Mouse (Mus musculus): Measurements from ENCODE around the gene Igfbp7. TPM values are rescaled to one million over a fixed set of nuclear protein-coding genes. Genes with fewer than 3 reads are reported as not detected.
"Not testable (repeated sequence)": the region's sequence is repeated elsewhere in the genome, so short reads cannot be mapped to it uniquely, and the experiment has no call there.

Gene Igfbp7
- polyA plus RNA-seq, 1 experiment from 2014 or later, result 68.1 TPM

GRCm38 (mm10) chr5:77419537-77419936, 11.7 kb upstream of the Igfbp7 start:
- not testable (repeated sequence) for DNase-seq (ENCODE audit: low spot score); ATAC-seq

GRCm38 (mm10) chr5:77416058-77416457, 8.2 kb upstream of the Igfbp7 start:
- Histone ChIP-seq H3K4me2 (ENCODE audit: low read length) (no peak overlapping the region), H3K27me3 (replicated peaks; ENCODE audit: control insufficient read depth, insufficient read depth, low read length) (no peaks in the 10 kb centered on the region), H3K27ac (ENCODE audit: low read depth, low read length) (no peak overlapping the region), H3K4me1 (ENCODE audit: control insufficient read depth, insufficient read depth, low read length) (no peaks in the 10 kb centered on the region), H3K4me3 (ENCODE audit: low read depth, low read length) (no peak overlapping the region), H3K9me3 (replicated peaks; ENCODE audit: control insufficient read depth, low read length) (no peaks in the 10 kb centered on the region), H3K9ac (ENCODE audit: low read length) (no peak overlapping the region), H3K36me3 (ENCODE audit: control insufficient read depth, insufficient read depth, low read length) (no peaks in the 10 kb centered on the region)
- no peak for DNase-seq (ENCODE audit: low spot score)
- ATAC-seq, result no peak
- WGBS, result 84% methylated on average over 6 of the region's 6 CpGs

More at GRCm38 (mm10) chr5:77419537-77419936, 11.7 kb upstream of the Igfbp7 start:
- H3K4me1 ChIP-seq (ENCODE audit: control insufficient read depth, insufficient read depth, low read length); H3K27ac ChIP-seq (ENCODE audit: low read depth, low read length); H3K9ac ChIP-seq (ENCODE audit: low read length); H3K4me3 ChIP-seq (ENCODE audit: low read depth, low read length); H3K4me2 ChIP-seq (ENCODE audit: low read length); H3K36me3 ChIP-seq (ENCODE audit: control insufficient read depth, insufficient read depth, low read length); H3K27me3 ChIP-seq (replicated peaks; ENCODE audit: control insufficient read depth, insufficient read depth, low read length); H3K9me3 ChIP-seq (replicated peaks; ENCODE audit: control insufficient read depth, low read length): not testable (repeated sequence)
- WGBS, result 77% methylated on average over 4 of the region's 4 CpGs

- Histone ChIP-seq H3K36me3 (ENCODE audit: control insufficient read depth, insufficient read depth, low read length) (no peaks in the 10 kb centered on the region), H3K4me2 (ENCODE audit: low read length) (no peak overlapping the region), H3K9me3 (replicated peaks; ENCODE audit: control insufficient read depth, low read length) (no peaks in the 10 kb centered on the region), H3K4me3 (ENCODE audit: low read depth, low read length) (no peak overlapping the region), H3K27me3 (replicated peaks; ENCODE audit: control insufficient read depth, insufficient read depth, low read length) (peaks cover 7% of the 10 kb centered on the region; the same call in 1 of the 2 replicates), H3K4me1 (ENCODE audit: control insufficient read depth, insufficient read depth, low read length) (no peaks in the 10 kb centered on the region; the same call in 1 of the 2 replicates), H3K27ac (ENCODE audit: low read depth, low read length) (no peak overlapping the region), H3K9ac (ENCODE audit: low read length) (no peak overlapping the region)
- DNase-seq (ENCODE audit: low spot score) (no peak), ATAC-seq (no peak)
- 96% methylated on average over 6 of the region's 6 CpGs for WGBS
Observed at GRCm38 (mm10) chr5:77408530-77408929, 689 bp upstream of the Igfbp7 start.

GRCm38 (mm10) chr5:77406371-77406871, 1.4 kb downstream of the Igfbp7 start:
- 56% methylated on average over 5 of the region's 5 CpGs for WGBS
- Histone ChIP-seq H3K27ac (ENCODE audit: low read depth, low read length) (no peak overlapping the region), H3K4me3 (ENCODE audit: low read depth, low read length) (no peak overlapping the region), H3K9ac (ENCODE audit: low read length) (no peak overlapping the region), H3K27me3 (replicated peaks; ENCODE audit: control insufficient read depth, insufficient read depth, low read length) (peaks cover 7% of the 10 kb centered on the region; the same call in 1 of the 2 replicates), H3K4me1 (ENCODE audit: control insufficient read depth, insufficient read depth, low read length) (no peaks in the 10 kb centered on the region; the same call in 1 of the 2 replicates), H3K4me2 (ENCODE audit: low read length) (no peak overlapping the region), H3K36me3 (ENCODE audit: control insufficient read depth, insufficient read depth, low read length) (no peaks in the 10 kb centered on the region), H3K9me3 (replicated peaks; ENCODE audit: control insufficient read depth, low read length) (no peaks in the 10 kb centered on the region)
- DNase-seq (ENCODE audit: low spot score) (no peak), ATAC-seq (no peak)

- DNase-seq (ENCODE audit: low spot score), result no peak
Observed at GRCm38 (mm10) chr5:77405455-77406057, 2.3 kb downstream of the Igfbp7 start.

GRCm38 (mm10) chr5:77404941-77405340, 2.9 kb downstream of the Igfbp7 start:
- H3K36me3 ChIP-seq (ENCODE audit: control insufficient read depth, insufficient read depth, low read length), result no peaks in the 10 kb centered on the region
- DNase-seq (ENCODE audit: low spot score) (no peak), ATAC-seq (no peak)
- no peak overlapping the region for H3K27ac ChIP-seq (ENCODE audit: low read depth, low read length)
- peaks cover 7% of the 10 kb centered on the region; the same call in 1 of the 2 replicates for H3K27me3 ChIP-seq (replicated peaks; ENCODE audit: control insufficient read depth, insufficient read depth, low read length)
- no peak overlapping the region for H3K9ac ChIP-seq (ENCODE audit: low read length)
- no peak overlapping the region for H3K4me2 ChIP-seq (ENCODE audit: low read length)
- H3K9me3 ChIP-seq (replicated peaks; ENCODE audit: control insufficient read depth, low read length), result no peaks in the 10 kb centered on the region
- no peak overlapping the region for H3K4me3 ChIP-seq (ENCODE audit: low read depth, low read length)
- no peaks in the 10 kb centered on the region; the same call in 1 of the 2 replicates for H3K4me1 ChIP-seq (ENCODE audit: control insufficient read depth, insufficient read depth, low read length)
- WGBS, result 68% methylated on average over 8 of the region's 10 CpGs

More at GRCm38 (mm10) chr5:77405455-77406057, 2.3 kb downstream of the Igfbp7 start:
- no peak overlapping the region for H3K9ac ChIP-seq (ENCODE audit: low read length)
- H3K36me3 ChIP-seq (ENCODE audit: control insufficient read depth, insufficient read depth, low read length), result no peaks in the 10 kb centered on the region
- ATAC-seq, result no peak
- 71% methylated on average over 5 of the region's 5 CpGs for WGBS
- H3K4me2 ChIP-seq (ENCODE audit: low read length), result no peak overlapping the region
- H3K4me3 ChIP-seq (ENCODE audit: low read depth, low read length), result no peak overlapping the region
- H3K4me1 ChIP-seq (ENCODE audit: control insufficient read depth, insufficient read depth, low read length), result no peaks in the 10 kb centered on the region; the same call in 1 of the 2 replicates
- no peak overlapping the region for H3K27ac ChIP-seq (ENCODE audit: low read depth, low read length)
- no peaks in the 10 kb centered on the region for H3K9me3 ChIP-seq (replicated peaks; ENCODE audit: control insufficient read depth, low read length)
- H3K27me3 ChIP-seq (replicated peaks; ENCODE audit: control insufficient read depth, insufficient read depth, low read length), result peaks cover 7% of the 10 kb centered on the region; the same call in 1 of the 2 replicates

GRCm38 (mm10) chr5:77402901-77403300, 4.9 kb downstream of the Igfbp7 start:
- WGBS, result 88% methylated on average over 5 of the region's 5 CpGs
- H3K4me2 ChIP-seq (ENCODE audit: low read length), result no peak overlapping the region
- H3K36me3 ChIP-seq (ENCODE audit: control insufficient read depth, insufficient read depth, low read length), result no peaks in the 10 kb centered on the region
- no peak overlapping the region for H3K4me3 ChIP-seq (ENCODE audit: low read depth, low read length)
- ATAC-seq (no peak), DNase-seq (ENCODE audit: low spot score) (no peak)
- H3K9me3 ChIP-seq (replicated peaks; ENCODE audit: control insufficient read depth, low read length), result no peaks in the 10 kb centered on the region
- no peaks in the 10 kb centered on the region; the same call in 1 of the 2 replicates for H3K4me1 ChIP-seq (ENCODE audit: control insufficient read depth, insufficient read depth, low read length)
- H3K27ac ChIP-seq (ENCODE audit: low read depth, low read length), result no peak overlapping the region
- peaks cover 7% of the 10 kb centered on the region; the same call in 1 of the 2 replicates for H3K27me3 ChIP-seq (replicated peaks; ENCODE audit: control insufficient read depth, insufficient read depth, low read length)
- no peak overlapping the region for H3K9ac ChIP-seq (ENCODE audit: low read length)

GRCm38 (mm10) chr5:77402137-77402536, 5.7 kb downstream of the Igfbp7 start:
- no peak for DNase-seq (ENCODE audit: low spot score)
- H3K4me3 ChIP-seq (ENCODE audit: low read depth, low read length), result no peak overlapping the region
- H3K4me2 ChIP-seq (ENCODE audit: low read length), result no peak overlapping the region
- no peaks in the 10 kb centered on the region for H3K36me3 ChIP-seq (ENCODE audit: control insufficient read depth, insufficient read depth, low read length)
- ATAC-seq, result no peak
- peaks cover 3% of the 10 kb centered on the region; the same call in 1 of the 2 replicates for H3K4me1 ChIP-seq (ENCODE audit: control insufficient read depth, insufficient read depth, low read length)
- H3K9ac ChIP-seq (ENCODE audit: low read length), result no peak overlapping the region
- peaks cover 7% of the 10 kb centered on the region; the same call in 1 of the 2 replicates for H3K27me3 ChIP-seq (replicated peaks; ENCODE audit: control insufficient read depth, insufficient read depth, low read length)
- no peak overlapping the region for H3K27ac ChIP-seq (ENCODE audit: low read depth, low read length)
- no peaks in the 10 kb centered on the region for H3K9me3 ChIP-seq (replicated peaks; ENCODE audit: control insufficient read depth, low read length)
- whole genome bisulfite sequencing, result 63% methylated on average over 5 of the region's 5 CpGs

- DNase-seq (ENCODE audit: low spot score) (no peak), ATAC-seq (no peak)
- H3K9ac ChIP-seq (ENCODE audit: low read length), result no peak overlapping the region
- no peaks in the 10 kb centered on the region for H3K9me3 ChIP-seq (replicated peaks; ENCODE audit: control insufficient read depth, low read length)
- no peaks in the 10 kb centered on the region for H3K36me3 ChIP-seq (ENCODE audit: control insufficient read depth, insufficient read depth, low read length)
- no peak overlapping the region for H3K4me3 ChIP-seq (ENCODE audit: low read depth, low read length)
- H3K4me1 ChIP-seq (ENCODE audit: control insufficient read depth, insufficient read depth, low read length), result peaks cover 3% of the 10 kb centered on the region; the same call in 1 of the 2 replicates
- no peak overlapping the region for H3K4me2 ChIP-seq (ENCODE audit: low read length)
- H3K27me3 ChIP-seq (replicated peaks; ENCODE audit: control insufficient read depth, insufficient read depth, low read length), result no peaks in the 10 kb centered on the region
- 79% methylated on average over 6 of the region's 6 CpGs for WGBS
- H3K27ac ChIP-seq (ENCODE audit: low read depth, low read length), result no peak overlapping the region
Observed at GRCm38 (mm10) chr5:77400823-77401222, 7.0 kb downstream of the Igfbp7 start.
